Mouse (Mus musculus) urinary bladder, postnatal 4 days (tissue): ENCODE measurements around the gene Lrrtm1.

Experiments used
- DNase-seq, 2 experiments: peaks; one replicate each; pipeline ENCODE4 v3.0.0; 2021 to 2022; ENCODE audit warnings: low spot score in 2 of 2

Gene Lrrtm1

GRCm38 (mm10) chr6:77242601-77243406 lies at the start of gene Lrrtm1:
Lrrtm1 (plus strand) TSS chr6:77242689.
- DNase-seq: peak; percentile 21 to 67

GRCm38 (mm10) chr6:77196650-77197049 lies 45.8 kb upstream of the Lrrtm1 start:
- DNase-seq: no peak

- no peak for DNase-seq
These were observed 43.1 kb upstream of the Lrrtm1 start for GRCm38 (mm10) chr6:77199375-77199774.

- DNase-seq: no peak
These were observed 33.3 kb upstream of the Lrrtm1 start for GRCm38 (mm10) chr6:77209183-77209582.

- no peak for DNase-seq
These were observed 32.6 kb upstream of the Lrrtm1 start for GRCm38 (mm10) chr6:77209929-77210328.

- no peak for DNase-seq
These were observed 28.6 kb upstream of the Lrrtm1 start for GRCm38 (mm10) chr6:77213757-77214409.

- DNase-seq: no peak
These were observed 27.2 kb upstream of the Lrrtm1 start for GRCm38 (mm10) chr6:77215322-77215721.

GRCm38 (mm10) chr6:77218875-77219274 lies 23.6 kb upstream of the Lrrtm1 start:
- DNase-seq: no peak

- no peak for DNase-seq
These were observed 21.7 kb upstream of the Lrrtm1 start for GRCm38 (mm10) chr6:77220776-77221175.

- no peak for DNase-seq
These were observed 19.4 kb upstream of the Lrrtm1 start for GRCm38 (mm10) chr6:77222849-77223638.

GRCm38 (mm10) chr6:77240426-77240825 lies 2.1 kb upstream of the Lrrtm1 start:
- no peak for DNase-seq

- no peak for DNase-seq
These were observed 1.2 kb downstream of the Lrrtm1 start for GRCm38 (mm10) chr6:77243541-77244231.

GRCm38 (mm10) chr6:77253480-77253879 lies 11.0 kb downstream of the Lrrtm1 start:
- DNase-seq: no peak

- DNase-seq: no peak
These were observed 13.9 kb downstream of the Lrrtm1 start for GRCm38 (mm10) chr6:77256348-77256747.

- no peak for DNase-seq
These were observed 15.0 kb downstream of the Lrrtm1 start for GRCm38 (mm10) chr6:77257358-77258105.

- no peak for DNase-seq
These were observed 22.7 kb downstream of the Lrrtm1 start for GRCm38 (mm10) chr6:77265163-77265562.

GRCm38 (mm10) chr6:77278794-77279193 lies 36.3 kb downstream of the Lrrtm1 start:
- no peak for DNase-seq

GRCm38 (mm10) chr6:77286317-77286716 lies 43.8 kb downstream of the Lrrtm1 start:
- DNase-seq: no peak

- no peak for DNase-seq
These were observed 45.9 kb downstream of the Lrrtm1 start for GRCm38 (mm10) chr6:77288402-77288801.

- no peak for DNase-seq
These were observed 48.9 kb downstream of the Lrrtm1 start for GRCm38 (mm10) chr6:77291415-77291814.

GRCm38 (mm10) chr6:77301305-77301704 lies 58.8 kb downstream of the Lrrtm1 start:
- no peak for DNase-seq
